Mouse (Mus musculus): ENCODE data around the gene Cend1. TPM values are rescaled to one million over a fixed set of nuclear protein-coding genes. Genes with fewer than 3 reads are reported as not detected.

Gene Cend1
- 0.26 and 0.55 TPM in 2 replicates for polyA plus RNA-seq (2012; rRNA removed)

GRCm38 (mm10) chr7:141429310-141429709 is at the start of gene Cend1:
Cend1 (minus strand) TSS chr7:141429491.

DNA sequence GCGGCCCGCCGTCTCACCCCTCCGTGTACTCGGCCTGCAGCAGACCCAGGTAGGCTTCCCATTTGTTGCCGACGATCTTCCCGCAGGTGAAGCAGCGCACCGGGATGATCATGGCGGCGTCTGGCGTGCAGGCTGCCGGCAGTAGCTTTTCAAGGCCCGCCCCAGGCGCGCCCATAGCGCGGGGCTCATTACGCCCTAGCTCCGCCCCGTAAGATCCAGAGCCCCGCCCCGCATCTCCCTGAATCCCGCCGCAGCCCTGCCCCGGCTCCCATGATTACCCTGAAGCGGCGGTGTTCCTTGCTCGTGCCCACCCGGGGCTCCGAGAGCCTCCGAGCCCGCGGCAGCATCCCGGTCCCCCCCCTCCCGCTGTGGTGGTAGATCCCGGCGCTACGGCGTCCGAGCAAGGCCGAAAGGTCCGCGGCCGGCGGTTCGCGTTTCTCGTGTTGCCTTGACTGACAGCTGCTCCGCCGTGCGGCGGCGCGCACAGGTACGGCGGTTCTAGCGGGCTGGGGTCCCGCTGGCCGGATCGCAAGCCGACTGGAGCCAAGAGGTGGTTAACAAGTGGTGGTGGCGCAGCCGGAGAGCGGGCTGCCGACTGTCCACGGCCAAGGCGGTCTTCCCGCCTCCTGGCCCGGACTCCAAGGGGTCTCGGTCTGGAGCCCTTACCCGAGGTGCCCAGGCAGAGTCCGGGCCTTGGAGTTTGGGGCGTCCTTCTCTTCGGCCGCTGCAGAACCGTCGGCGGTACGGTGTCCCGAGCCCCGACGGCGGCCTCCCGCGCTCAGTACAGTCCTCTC is 45.9 kb upstream of the Cend1 start, which contains the start of the genes Polr2l and Tspan4:
TSS of gene Polr2l (minus strand) at position 122 of the 794 bp plus-strand sequence.
TSS of gene Tspan4 (plus strand) at position 230 of the 794 bp plus-strand sequence.

GRCm38 (mm10) chr7:141467230-141468030 is 38.1 kb upstream of the Cend1 start, which contains the start of gene Cd151:
Cd151 (plus strand) TSS chr7:141467392.

DNA sequence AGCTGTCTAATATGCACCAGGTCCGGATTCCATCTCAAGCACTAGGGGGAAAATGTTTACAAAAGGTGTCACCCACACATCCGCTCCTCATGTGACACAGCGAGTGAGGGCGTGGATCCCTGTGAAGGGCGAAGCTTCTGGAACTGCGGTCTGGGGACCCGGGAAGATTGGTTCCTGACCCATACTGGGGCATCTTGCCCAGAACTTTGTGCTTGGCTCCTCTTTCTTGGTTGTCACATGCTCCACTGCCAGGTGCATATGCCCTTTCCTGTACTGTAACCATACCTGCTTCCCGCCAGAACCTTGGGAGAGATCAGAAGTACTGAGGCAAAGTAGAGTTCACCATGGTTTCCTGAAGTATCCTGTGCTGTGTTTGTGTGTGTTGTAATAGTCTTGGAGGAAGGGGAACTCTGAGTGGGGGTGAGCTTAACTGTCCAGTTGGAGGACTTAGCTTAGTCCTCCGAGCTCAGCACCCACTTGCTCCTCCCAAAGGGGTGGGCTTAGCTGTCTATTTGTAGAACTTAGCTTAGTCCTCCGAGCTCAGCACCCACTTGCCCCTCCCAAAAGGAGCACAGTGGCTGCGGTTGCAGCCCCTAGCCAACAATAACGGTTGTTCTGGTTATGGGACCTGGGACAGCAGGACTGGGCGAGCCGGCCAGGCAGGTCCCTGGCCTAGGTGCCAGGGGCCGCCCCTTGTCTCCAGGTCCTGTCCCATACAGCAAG is 31.3 kb upstream of the Cend1 start, which contains the start of gene Cracr2b:
TSS of gene Cracr2b (plus strand) at position 704 of the 723 bp plus-strand sequence.

GRCm38 (mm10) chr7:141454967-141455551 is 25.8 kb upstream of the Cend1 start, which contains the start of gene Pnpla2:
Pnpla2 (plus strand) TSS chr7:141455198.

GRCm38 (mm10) chr7:141447110-141447991 is 18.1 kb upstream of the Cend1 start, which contains the start of gene Rplp2:
Rplp2 (plus strand) TSS chr7:141447370.

DNA sequence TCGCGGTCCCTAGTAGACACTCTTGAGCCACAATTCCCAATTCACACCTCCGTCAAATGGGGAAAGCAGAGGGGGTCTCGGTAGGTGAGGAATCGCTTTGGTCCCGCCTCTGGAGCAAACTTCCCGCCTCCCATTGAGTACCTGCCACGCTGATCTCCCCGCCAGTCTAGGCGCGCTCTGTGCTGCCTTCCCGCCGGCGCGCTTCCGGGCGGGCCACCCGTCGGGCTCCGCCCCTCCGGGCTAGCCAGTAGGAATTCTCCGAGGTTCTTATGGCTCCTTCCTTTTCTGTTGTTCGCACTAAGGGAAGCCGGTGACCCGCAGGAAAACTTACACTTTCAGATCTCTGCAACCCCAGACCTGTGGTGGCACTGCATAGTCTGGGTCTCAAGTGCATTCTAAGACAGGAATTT is 14.5 kb upstream of the Cend1 start, which contains the start of gene Pidd1:
TSS of gene Pidd1 (minus strand) at position 198 of the 410 bp plus-strand sequence.

DNA sequence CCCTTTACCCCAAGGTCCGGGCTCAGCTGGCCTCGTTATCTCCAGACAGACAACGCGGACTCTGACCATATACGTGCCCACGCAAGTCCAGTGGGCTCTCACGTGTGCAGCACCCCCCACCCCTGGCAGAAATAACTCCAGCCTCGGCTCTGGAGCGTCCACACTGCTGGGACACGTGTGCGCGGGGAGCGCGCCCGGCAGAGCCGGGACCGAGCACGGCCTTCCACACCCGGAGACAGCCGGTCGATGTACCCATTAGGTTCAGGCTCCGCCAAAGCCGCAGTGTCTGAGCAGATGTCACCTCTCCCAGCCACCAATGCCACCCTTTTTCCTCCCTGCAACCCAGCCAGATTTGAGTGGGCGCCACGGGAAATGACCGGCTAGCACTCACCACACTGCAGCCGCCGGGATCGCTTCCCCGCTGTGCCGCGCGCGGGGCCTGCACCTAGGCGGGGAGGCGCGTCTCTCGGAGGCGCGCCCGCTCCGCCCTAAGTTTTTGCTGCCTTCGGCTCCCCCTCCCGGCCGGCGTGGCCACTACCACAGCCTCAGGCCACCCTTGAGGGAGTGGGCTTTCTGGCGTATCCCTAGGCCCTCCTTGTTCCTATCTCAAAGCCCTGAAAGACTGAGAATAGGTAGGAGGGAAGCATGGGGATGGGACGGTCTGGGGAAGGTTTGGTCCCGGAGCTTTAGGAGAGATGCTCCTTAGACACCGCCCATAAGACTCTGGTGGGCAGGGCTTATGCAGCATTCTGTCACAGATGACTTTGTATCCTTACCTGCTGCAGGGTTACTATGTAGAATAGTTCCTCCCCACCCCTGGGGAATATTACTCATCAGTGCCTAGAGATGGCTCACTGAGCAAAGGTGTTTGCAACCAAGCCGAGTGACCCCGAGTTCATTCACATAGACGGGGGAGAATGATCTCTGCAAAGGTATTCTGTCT is 8.2 kb upstream of the Cend1 start, which contains the start of gene Slc25a22:
TSS of gene Slc25a22 (minus strand) at position 715 of the 943 bp plus-strand sequence.

DNA sequence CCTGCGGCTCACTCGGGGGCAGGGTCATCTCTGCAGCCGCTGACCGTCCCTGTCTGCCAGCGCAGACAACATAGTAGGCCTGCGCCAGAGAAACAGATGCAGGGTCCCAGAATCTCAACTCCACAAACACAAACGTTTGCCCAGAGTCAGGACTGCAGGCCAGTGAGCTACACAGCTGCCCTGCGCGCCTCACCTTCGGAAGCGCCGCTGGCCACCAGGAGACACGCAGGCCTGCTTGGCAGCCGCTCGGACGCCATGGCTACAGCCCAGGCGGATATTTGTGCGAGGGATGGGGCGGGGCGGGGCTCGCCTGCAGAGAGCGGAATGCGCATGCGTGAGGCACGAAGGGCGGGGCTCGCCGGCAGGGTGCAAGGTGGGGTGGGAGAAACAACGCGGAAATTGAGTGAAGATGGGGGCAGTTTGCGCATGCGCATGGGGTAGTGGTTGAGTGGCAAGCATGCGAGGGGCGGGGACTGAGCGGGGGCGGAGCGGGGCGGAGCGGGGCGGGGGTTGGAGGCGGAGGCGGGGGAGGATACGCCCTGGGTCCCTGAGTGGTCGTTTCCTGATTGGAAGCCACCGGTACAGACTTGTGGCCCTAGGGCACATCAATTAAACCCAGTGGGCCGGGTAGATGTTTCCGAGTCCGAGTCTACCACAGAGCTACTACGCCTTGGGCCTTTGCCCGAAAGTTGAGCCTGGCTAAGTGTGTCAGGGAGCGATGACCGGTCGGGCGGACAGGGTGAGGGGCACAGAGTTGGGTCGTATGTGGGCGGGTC is 15.3 kb downstream of the Cend1 start, which contains the start of gene Gatd1:
TSS of gene Gatd1 (minus strand) at position 328 of the 776 bp plus-strand sequence.

DNA sequence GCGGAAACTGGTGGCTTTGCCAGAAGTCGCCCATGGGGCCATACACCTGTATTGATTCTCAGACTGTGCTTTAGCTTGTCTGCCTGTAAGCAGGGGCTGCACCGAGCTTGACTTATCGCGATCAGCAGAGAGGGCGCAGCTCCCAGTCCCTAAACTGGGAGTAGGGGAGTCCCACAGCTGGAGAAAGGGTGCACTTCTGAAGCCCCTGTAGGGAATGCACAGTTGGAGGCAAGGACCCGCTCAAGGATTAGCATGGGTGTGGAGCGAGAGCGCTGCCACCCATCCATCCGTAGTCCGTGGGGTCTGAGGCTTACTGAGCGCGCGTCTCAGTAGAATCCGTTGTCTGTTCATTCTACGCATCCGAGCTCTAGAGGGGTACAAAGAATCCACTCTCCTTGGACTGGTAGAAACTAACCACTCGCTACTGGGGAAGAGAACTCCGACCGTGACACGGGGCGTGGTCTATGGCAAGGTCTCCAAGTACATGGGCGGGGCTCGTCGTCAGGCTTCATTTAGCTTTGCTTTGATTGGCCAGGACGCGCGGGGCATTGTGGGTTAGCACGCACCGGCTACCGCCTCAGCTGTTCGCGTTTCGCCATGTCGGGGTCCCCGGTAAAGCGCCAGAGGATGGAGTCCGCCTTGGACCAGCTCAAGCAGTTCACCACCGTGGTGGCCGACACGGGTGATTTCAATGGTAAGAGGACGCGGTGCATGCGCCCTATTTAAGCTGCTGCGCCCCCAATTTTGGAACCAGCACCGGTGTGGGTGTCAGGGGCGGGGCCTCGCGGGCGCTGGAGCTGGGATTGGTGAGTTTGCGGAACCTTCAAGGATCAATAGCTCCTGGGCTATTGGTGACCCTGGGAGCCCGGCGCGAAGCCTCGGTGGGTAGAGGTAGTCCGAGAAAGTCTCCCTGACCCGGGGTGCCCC is 37.4 kb downstream of the Cend1 start, which contains the start of gene Taldo1:
TSS of gene Taldo1 (plus strand) at position 575 of the 927 bp plus-strand sequence.

Other genes with a start within 250 kb of the Cend1 start
- 87.5 and 94.7 TPM in 2 replicates for gene Hras, start 235.5 kb downstream of the Cend1 start, polyA plus RNA-seq (2012; rRNA removed)
- 13.4 and 23.5 TPM in 2 replicates for gene Lrrc56, start 235.3 kb downstream of the Cend1 start, polyA plus RNA-seq (2012; rRNA removed)
- gene Lmntd2, start 215.4 kb downstream of the Cend1 start, polyA plus RNA-seq (2012; rRNA removed) = 3.1 and 4.9 TPM in 2 replicates
- 46.2 and 50.8 TPM in 2 replicates for gene Rassf7, start 213.6 kb downstream of the Cend1 start, polyA plus RNA-seq (2012; rRNA removed)
- gene Phrf1, start 200.7 kb downstream of the Cend1 start, polyA plus RNA-seq (2012; rRNA removed) = 22.2 and 24.8 TPM in 2 replicates
- gene Irf7, start 163.0 kb downstream of the Cend1 start, polyA plus RNA-seq (2012; rRNA removed) = 57.8 and 77.3 TPM in 2 replicates
- 1.2 and 1.6 TPM in 2 replicates for gene Cdhr5, start 152.7 kb downstream of the Cend1 start, polyA plus RNA-seq (2012; rRNA removed)
- gene Sct, start 150.4 kb downstream of the Cend1 start, polyA plus RNA-seq (2012; rRNA removed) = 15.3 and 19.9 TPM in 2 replicates
- 22.0 and 22.8 TPM in 2 replicates for gene Drd4, start 137.5 kb downstream of the Cend1 start, polyA plus RNA-seq (2012; rRNA removed)
- gene Deaf1, start 101.8 kb downstream of the Cend1 start, polyA plus RNA-seq (2012; rRNA removed) = 26.5 and 30.5 TPM in 2 replicates
- gene Tmem80, start 101.8 kb downstream of the Cend1 start, polyA plus RNA-seq (2012; rRNA removed) = 39.0 and 45.8 TPM in 2 replicates
- gene Eps8l2, start 90.6 kb downstream of the Cend1 start, polyA plus RNA-seq (2012; rRNA removed) = 20.8 and 24.1 TPM in 2 replicates
- gene Taldo1, start 37.3 kb downstream of the Cend1 start, polyA plus RNA-seq (2012; rRNA removed) = 165 and 186 TPM in 2 replicates
- 109 and 117 TPM in 2 replicates for gene Gatd1, start 15.4 kb downstream of the Cend1 start, polyA plus RNA-seq (2012; rRNA removed)
- gene Slc25a22, start 8.4 kb upstream of the Cend1 start, polyA plus RNA-seq (2012; rRNA removed) = 105 and 114 TPM in 2 replicates
- gene Pidd1, start 14.5 kb upstream of the Cend1 start, polyA plus RNA-seq (2012; rRNA removed) = 18.9 and 28.4 TPM in 2 replicates
- gene Rplp2, start 17.9 kb upstream of the Cend1 start, polyA plus RNA-seq (2012; rRNA removed) = 775 and 918 TPM in 2 replicates
- gene Pnpla2, start 25.7 kb upstream of the Cend1 start, polyA plus RNA-seq (2012; rRNA removed) = 237 and 253 TPM in 2 replicates
- gene Cracr2b, start 31.6 kb upstream of the Cend1 start, polyA plus RNA-seq (2012; rRNA removed) = 69.1 and 83.9 TPM in 2 replicates
- gene Cd151, start 37.9 kb upstream of the Cend1 start, polyA plus RNA-seq (2012; rRNA removed) = 818 and 883 TPM in 2 replicates
- 90.7 and 143 TPM in 2 replicates for gene Polr2l, start 45.6 kb upstream of the Cend1 start, polyA plus RNA-seq (2012; rRNA removed)
- 331 and 388 TPM in 2 replicates for gene Tspan4, start 45.7 kb upstream of the Cend1 start, polyA plus RNA-seq (2012; rRNA removed)
- 43.5 and 47.7 TPM in 2 replicates for gene Chid1, start 110.4 kb upstream of the Cend1 start, polyA plus RNA-seq (2012; rRNA removed)
- 38.0 and 45.4 TPM in 2 replicates for gene Ap2a2, start 132.7 kb upstream of the Cend1 start, polyA plus RNA-seq (2012; rRNA removed)
- 0.06 and 0.20 TPM in 2 replicates for gene Muc6, start 225.8 kb upstream of the Cend1 start, polyA plus RNA-seq (2012; rRNA removed)